Mouse (Mus musculus): ENCODE results near the gene Mmaa.

GRCm38 (mm10) chr8:79332109-79332900 is 37.6 kb upstream of the Mmaa start:
- no peak for TF ChIP-seq CTCF (IDR thresholded peaks at IDR 0.05; ENCODE audit: insufficient read depth, low read length)
- no peak for TF ChIP-seq POLR2A (IDR thresholded peaks at IDR 0.05; ENCODE audit: borderline replicate concordance, extremely low read depth, low read depth, low read length)
